Mouse (Mus musculus) megakaryocyte, embryonic 14.5 days (primary cell): ENCODE measurements at regions not wholly inside any gene's neighbourhood (a gene's known extent, or its start where the extent isn't known, plus 50 kb on each side); places are given as distances from the start of the nearest gene placed in this dataset.

Source experiments
- H3K27me3 ChIP-seq: replicated peaks from 2 replicates; pipeline ENCODE3; 2012; ENCODE audit warnings: inconsistent platforms
- H3K36me3 ChIP-seq: replicated peaks from 2 replicates; pipeline ENCODE3; 2012; ENCODE audit warnings: low read length, inconsistent platforms, mixed read lengths
- H3K4me1 ChIP-seq: 2 replicates; pipeline ENCODE4 v1.6.1; 2012; ENCODE audit warnings: inconsistent platforms
- H3K4me3 ChIP-seq: replicated peaks from 2 replicates; pipeline ENCODE3; 2012; ENCODE audit warnings: moderate library complexity, mild to moderate bottlenecking, inconsistent platforms
- H3K9me3 ChIP-seq: 2 replicates; pipeline ENCODE4 v1.6.1; 2012; ENCODE audit warnings: inconsistent platforms
- FLI1 ChIP-seq: IDR thresholded peaks from 2 replicates; pipeline ENCODE4 v1.6.1; 2012; ENCODE audit warnings: low read length, inconsistent platforms, mixed read lengths
- GATA1 ChIP-seq: IDR thresholded peaks from 3 replicates; pipeline ENCODE4 v1.6.1; 2012; ENCODE audit warnings: mixed read lengths, low read length, inconsistent platforms, borderline replicate concordance

- H3K9me3 ChIP-seq = no peaks in the 10 kb centered on the region
- H3K36me3 ChIP-seq = no peaks in the 10 kb centered on the region
- TF ChIP-seq GATA1 (no peak), FLI1 (no peak)
- no peak overlapping the region for H3K4me3 ChIP-seq
- H3K27me3 ChIP-seq = peaks cover 8% of the 10 kb centered on the region
- no peaks in the 10 kb centered on the region for H3K4me1 ChIP-seq
These were observed 51.0 kb upstream of the Pkdcc start for GRCm38 (mm10) chr17:83163952-83164560.

- Histone ChIP-seq H3K27me3 (peaks cover 8% of the 10 kb centered on the region), H3K36me3 (no peaks in the 10 kb centered on the region), H3K4me3 (no peak overlapping the region), H3K4me1 (no peaks in the 10 kb centered on the region), H3K9me3 (no peaks in the 10 kb centered on the region)
- TF ChIP-seq GATA1 (no peak), FLI1 (no peak)
These were observed 50.4 kb upstream of the Pkdcc start for GRCm38 (mm10) chr17:83164728-83165127.

GRCm38 (mm10) chr17:83165140-83165539 is 50.0 kb upstream of the Pkdcc start:
- Histone ChIP-seq H3K27me3 (peaks cover 8% of the 10 kb centered on the region), H3K4me1 (no peaks in the 10 kb centered on the region), H3K9me3 (no peaks in the 10 kb centered on the region), H3K4me3 (no peak overlapping the region), H3K36me3 (no peaks in the 10 kb centered on the region)
- TF ChIP-seq FLI1 (no peak), GATA1 (no peak)
